9 mouse cellular contexts compared by ENCODE assay signal in the genomic region with DNA sequence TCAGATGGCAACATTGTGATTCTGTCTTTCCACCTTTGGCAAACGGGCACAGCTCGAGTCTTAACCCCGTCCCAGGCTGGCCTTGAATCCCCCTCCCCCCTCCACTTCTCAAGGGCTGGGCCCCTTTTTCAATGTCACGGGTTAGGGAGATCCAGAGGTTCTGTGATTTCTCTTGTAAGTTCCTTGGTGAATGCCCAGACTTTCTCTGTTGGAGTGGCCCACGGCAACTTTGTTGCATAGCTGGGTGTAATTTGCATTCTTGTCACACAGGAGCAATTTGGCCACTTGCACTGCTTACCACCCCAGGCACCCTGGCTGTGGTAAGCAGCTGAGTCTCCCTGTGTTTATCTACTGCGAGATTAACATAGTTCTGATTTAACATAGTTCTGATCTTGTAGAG. TPM values are rescaled to one million over a fixed set of nuclear protein-coding genes. Genes with fewer than 3 reads are reported as not detected.
A peak's percentile ranks its signal among the peaks of the same experiment; 100 is the strongest.
DNase-seq lines count a peak whose midpoint lies in the region; ATAC-seq and TF ChIP-seq lines count a peak whose summit lies in the region.
"Had no signal": no experiment of that assay in that cellular context is flagged by ENCODE, and none has a peak within 500 bp of the region (broad histone marks: within the 10 kb centered on the region; RNA-seq: fewer than 3 reads in every experiment).

No protein-coding gene starts in this region.

- TF ChIP-seq CTCF in liver, postnatal 0 days (IDR thresholded peaks at IDR 0.05; ENCODE audit: low read depth) = no peak

- no peaks in the 10 kb centered on the region for H3K9me3 ChIP-seq in liver, embryonic 13.5 days (replicated peaks)
- H3K9me3 ChIP-seq in liver, postnatal 0 days (ENCODE audit: low read length) = no peaks in the 10 kb centered on the region
- H3K9me3 ChIP-seq in forebrain, embryonic 14.5 days (replicated peaks; ENCODE audit: control insufficient read depth, low read length) = no peaks in the 10 kb centered on the region
- no peaks in the 10 kb centered on the region for H3K9me3 ChIP-seq in stomach, embryonic 16.5 days (replicated peaks; ENCODE audit: control insufficient read depth, low read length)

- no peak for DNase-seq in liver, embryonic 13.5 days
- DNase-seq in liver, postnatal 0 days = no peak
- DNase-seq in forebrain, embryonic 14.5 days (ENCODE audit: low spot score) = peak; percentile 59
- peak; percentile 46 for DNase-seq in kidney, postnatal 10 days
- no peak for DNase-seq in gastrocnemius, postnatal 10 days
- DNase-seq in MN1 (ENCODE audit: low spot score) = no peak

- WGBS in liver, embryonic 13.5 days (ENCODE audit: insufficient replicate concordance) = 66% methylated on average over 6 of the region's 6 CpGs
- 69% methylated on average over 6 of the region's 6 CpGs for WGBS in liver, postnatal 0 days (ENCODE audit: insufficient replicate concordance)
- WGBS in forebrain, embryonic 14.5 days = 5% methylated on average over 6 of the region's 6 CpGs
- WGBS in stomach, embryonic 16.5 days = 17% methylated on average over 6 of the region's 6 CpGs

- no peak for TF ChIP-seq EP300 in liver, postnatal 0 days (IDR thresholded peaks at IDR 0.05; ENCODE audit: low read depth)

- ATAC-seq in liver, embryonic 13.5 days (ENCODE audit: low read depth) = no peak
- ATAC-seq in liver, postnatal 0 days = no peak
- ATAC-seq in forebrain, embryonic 14.5 days = no peak
- no peak for ATAC-seq in stomach, embryonic 16.5 days (ENCODE audit: insufficient read depth, low FRiP score)
- ATAC-seq in erythroid progenitor cell, adult 5-6 weeks (replicated peaks; ENCODE audit: low FRiP score, poor library complexity, severe bottlenecking) = no peak

- peaks cover 51% of the 10 kb centered on the region for H3K4me1 ChIP-seq in liver, embryonic 13.5 days (replicated peaks)
- peaks cover 14% of the 10 kb centered on the region for H3K4me1 ChIP-seq in liver, postnatal 0 days (ENCODE audit: insufficient read depth)
- peaks cover 13% of the 10 kb centered on the region for H3K4me1 ChIP-seq in forebrain, embryonic 14.5 days (ENCODE audit: control insufficient read depth, insufficient read depth, low read length)
- H3K4me1 ChIP-seq in stomach, embryonic 16.5 days (ENCODE audit: control insufficient read depth, insufficient read depth, low read length) = peaks cover 19% of the 10 kb centered on the region

- peak overlapping the region; percentile 15; the same call in 1 of the 2 replicates for H3K4me2 ChIP-seq in liver, embryonic 13.5 days
- no peak overlapping the region for H3K4me2 ChIP-seq in liver, postnatal 0 days (ENCODE audit: low read depth, low read length)
- peak overlapping the region; percentile 86; the same call in 1 of the 2 replicates for H3K4me2 ChIP-seq in forebrain, embryonic 14.5 days (ENCODE audit: low read length)
- H3K4me2 ChIP-seq in stomach, embryonic 16.5 days (ENCODE audit: low read depth, low read length) = peak overlapping the region; percentile 76; the same call in 1 of the 2 replicates

- peak overlapping the region; percentile 20; the same call in 1 of the 2 replicates for H3K9ac ChIP-seq in liver, embryonic 13.5 days
- H3K9ac ChIP-seq in liver, postnatal 0 days (replicated peaks) = no peak overlapping the region
- H3K9ac ChIP-seq in forebrain, embryonic 14.5 days (ENCODE audit: low read length) = peak overlapping the region; percentile 21; the same call in 1 of the 2 replicates
- peak overlapping the region; percentile 24; the same call in 1 of the 2 replicates for H3K9ac ChIP-seq in stomach, embryonic 16.5 days (ENCODE audit: low read length)

- peaks cover 7% of the 10 kb centered on the region; the same call in 1 of the 2 replicates for H3K36me3 ChIP-seq in liver, embryonic 13.5 days
- peaks cover 10% of the 10 kb centered on the region; the same call in 1 of the 2 replicates for H3K36me3 ChIP-seq in liver, postnatal 0 days (replicated peaks; ENCODE audit: insufficient read depth, low read length)
- H3K36me3 ChIP-seq in forebrain, embryonic 14.5 days (ENCODE audit: control insufficient read depth, insufficient read depth, low read length) = no peaks in the 10 kb centered on the region
- H3K36me3 ChIP-seq in stomach, embryonic 16.5 days (ENCODE audit: control insufficient read depth, insufficient read depth, low read length) = no peaks in the 10 kb centered on the region

- no peak overlapping the region for H3K27ac ChIP-seq in liver, embryonic 13.5 days
- H3K27ac ChIP-seq in liver, postnatal 0 days (ENCODE audit: low read depth) = no peak overlapping the region
- no peak overlapping the region for H3K27ac ChIP-seq in forebrain, embryonic 14.5 days (ENCODE audit: low read depth, low read length)
- 0 out of 2 replicates have a peak overlapping the region, but pooled peaks have one; percentile 12 for H3K27ac ChIP-seq in stomach, embryonic 16.5 days (ENCODE audit: low read length)

- no peaks in the 10 kb centered on the region for H3K27me3 ChIP-seq in liver, embryonic 13.5 days
- no peaks in the 10 kb centered on the region for H3K27me3 ChIP-seq in liver, postnatal 0 days (ENCODE audit: insufficient read depth, low read length)
- H3K27me3 ChIP-seq in forebrain, embryonic 14.5 days (replicated peaks; ENCODE audit: control insufficient read depth, insufficient read depth, low read length) = no peaks in the 10 kb centered on the region
- no peaks in the 10 kb centered on the region for H3K27me3 ChIP-seq in stomach, embryonic 16.5 days (ENCODE audit: control insufficient read depth, insufficient read depth, low read length)

- no peak overlapping the region for H3K4me3 ChIP-seq in liver, embryonic 13.5 days (replicated peaks)
- H3K4me3 ChIP-seq in liver, postnatal 0 days (ENCODE audit: low read depth, low read length) = no peak overlapping the region
- no peak overlapping the region for H3K4me3 ChIP-seq in forebrain, embryonic 14.5 days (ENCODE audit: low read depth, low read length)
- peak overlapping the region; percentile 7; the same call in 1 of the 2 replicates for H3K4me3 ChIP-seq in stomach, embryonic 16.5 days (replicated peaks; ENCODE audit: low read length)

RNA-seq across cellular contexts. Expression of a gene that starts 1.8 kb away (rescaled TPM):
- 2.2 and 2.3 TPM in 2 replicates for polyA plus RNA-seq in liver, embryonic 13.5 days (2015; fragmentation: Nextera tagmentation; extraction: Ambion mirVana)
- 1.8 and 1.9 TPM in 2 replicates for polyA plus RNA-seq in liver, postnatal 0 days (2015; fragmentation: Nextera tagmentation; extraction: Ambion mirVana)
- polyA plus RNA-seq in forebrain, embryonic 14.5 days (2014; fragmentation: Nextera tagmentation; extraction: Ambion mirVana) = 8.6 and 11.5 TPM in 2 replicates
- 10.0 and 10.5 TPM in 2 replicates for polyA plus RNA-seq in stomach, embryonic 16.5 days (2015; fragmentation: Nextera tagmentation; extraction: Ambion mirVana)
- total RNA-seq in erythroid progenitor cell, adult 5-6 weeks (2015; ENCODE audit: low replicate concordance) = 7.2 and 7.5 TPM in 2 replicates
- total RNA-seq in erythroid progenitor cell, adult 5-6 weeks (2017; ENCODE audit: low replicate concordance) = 3.0 and 5.4 TPM in 2 replicates
- total RNA-seq in gastrocnemius, postnatal 10 days (2021) = 10 to 100 TPM in 1 of 2 experiments, 1 to 10 TPM in 1; 9.3 to 14.2 TPM

RNA-seq across cellular contexts. Expression of a gene that starts 41.4 kb away (rescaled TPM):
- 0.53 and 0.62 TPM in 2 replicates for polyA plus RNA-seq in liver, embryonic 13.5 days (2015; fragmentation: Nextera tagmentation; extraction: Ambion mirVana)
- polyA plus RNA-seq in liver, postnatal 0 days (2015; fragmentation: Nextera tagmentation; extraction: Ambion mirVana) = 1.2 and 1.7 TPM in 2 replicates
- 0.28 TPM in 1 of 2 replicates, not detected in the other for polyA plus RNA-seq in forebrain, embryonic 14.5 days (2014; fragmentation: Nextera tagmentation; extraction: Ambion mirVana)
- 0.92 and 0.93 TPM in 2 replicates for polyA plus RNA-seq in stomach, embryonic 16.5 days (2015; fragmentation: Nextera tagmentation; extraction: Ambion mirVana)
- 1.3 and 4.7 TPM in 2 replicates for total RNA-seq in erythroid progenitor cell, adult 5-6 weeks (2015; ENCODE audit: low replicate concordance)
- total RNA-seq in erythroid progenitor cell, adult 5-6 weeks (2017; ENCODE audit: low replicate concordance) = 2.4 and 2.8 TPM in 2 replicates
- under 1 TPM; 0.14 to 0.19 TPM for total RNA-seq in gastrocnemius, postnatal 10 days (2021)
- polyA plus RNA-seq: heart, postnatal 0 days had no signal

Comparison
In these comparisons a context has a peak if more than half of its experiments do, and no peak if none do; other contexts are left out.
1. DNase-seq: peak in forebrain, embryonic 14.5 days (single experiment) and kidney, postnatal 10 days (single experiment); none in liver, embryonic 13.5 days (single experiment), liver, postnatal 0 days (single experiment), gastrocnemius, postnatal 10 days (single experiment) and MN1 (single experiment).